Mouse (Mus musculus): ENCODE measurements around the gene Bbc3. TPM values are rescaled to one million over a fixed set of nuclear protein-coding genes. Genes with fewer than 3 reads are reported as not detected.

The Bbc3 gene
- total and polyA plus RNA-seq, 2 experiments from 2014 or later = 5.6 to 7.3 TPM

DNA sequence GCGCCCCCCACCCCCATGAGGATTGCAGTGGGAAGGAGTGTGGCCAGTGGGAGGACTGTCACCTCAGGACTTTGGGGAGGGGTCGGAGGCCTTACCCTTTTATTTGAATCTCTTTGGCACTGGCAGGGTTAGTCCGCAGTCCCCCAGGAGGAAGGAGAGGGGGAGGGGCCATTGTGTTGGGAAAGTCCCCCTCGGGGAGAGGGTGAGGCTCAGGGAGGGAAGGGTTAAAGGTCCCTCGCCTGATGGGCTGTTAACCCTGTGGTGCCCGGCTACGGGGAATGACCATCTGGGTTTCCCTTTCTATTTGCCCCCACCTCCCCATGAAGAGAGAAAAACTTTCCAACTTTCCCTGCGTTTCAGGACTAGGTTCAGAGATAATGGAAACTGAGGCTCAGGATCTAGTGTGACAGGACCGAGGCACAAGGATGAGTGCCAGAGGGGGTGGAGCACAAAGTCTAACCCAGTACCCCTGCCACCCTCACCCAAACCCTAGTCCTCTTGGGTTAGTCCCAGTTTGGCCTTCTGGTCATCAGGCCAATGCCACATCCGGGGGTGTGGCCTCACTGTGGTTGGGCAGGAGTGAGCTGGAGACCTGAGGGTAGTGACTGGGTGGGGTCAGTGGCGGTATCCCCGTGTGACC is 4.6 kb downstream of the Bbc3 start:
- peak overlapping the region; percentile 82 for H3K9ac ChIP-seq (replicated peaks; ENCODE audit: low read depth, low read length)
- TF ChIP-seq CTCF (IDR thresholded peaks at IDR 0.05; ENCODE audit: low read depth) (no peak), EP300 (IDR thresholded peaks at IDR 0.05; ENCODE audit: low read depth) (peak; percentile 33; the same call in 1 of the 2 replicates)
- H3K27me3 ChIP-seq (ENCODE audit: control insufficient read depth, insufficient read depth, low read length) = no peaks in the 10 kb centered on the region
- DNase-seq (ENCODE audit: low spot score) = peak; percentile 82
- H3K9me3 ChIP-seq (replicated peaks; ENCODE audit: control insufficient read depth, low read length) = no peaks in the 10 kb centered on the region
- H3K36me3 ChIP-seq (replicated peaks; ENCODE audit: control insufficient read depth, insufficient read depth, low read length) = peaks cover 11% of the 10 kb centered on the region
- ATAC-seq (ENCODE audit: insufficient read depth, low read depth) = peak; percentile 40
- peak overlapping the region; percentile 99 for H3K27ac ChIP-seq (ENCODE audit: low read depth)
- peak overlapping the region; percentile 82 for H3K4me2 ChIP-seq (ENCODE audit: low read depth, low read length)
- WGBS = under 1% methylated on average over 12 of the region's 12 CpGs
- peaks cover 7% of the 10 kb centered on the region; the same call in 1 of the 2 replicates for H3K4me1 ChIP-seq (ENCODE audit: control insufficient read depth, insufficient read depth)
- H3K4me3 ChIP-seq (ENCODE audit: low read depth, low read length) = peak overlapping the region; percentile 75

DNA sequence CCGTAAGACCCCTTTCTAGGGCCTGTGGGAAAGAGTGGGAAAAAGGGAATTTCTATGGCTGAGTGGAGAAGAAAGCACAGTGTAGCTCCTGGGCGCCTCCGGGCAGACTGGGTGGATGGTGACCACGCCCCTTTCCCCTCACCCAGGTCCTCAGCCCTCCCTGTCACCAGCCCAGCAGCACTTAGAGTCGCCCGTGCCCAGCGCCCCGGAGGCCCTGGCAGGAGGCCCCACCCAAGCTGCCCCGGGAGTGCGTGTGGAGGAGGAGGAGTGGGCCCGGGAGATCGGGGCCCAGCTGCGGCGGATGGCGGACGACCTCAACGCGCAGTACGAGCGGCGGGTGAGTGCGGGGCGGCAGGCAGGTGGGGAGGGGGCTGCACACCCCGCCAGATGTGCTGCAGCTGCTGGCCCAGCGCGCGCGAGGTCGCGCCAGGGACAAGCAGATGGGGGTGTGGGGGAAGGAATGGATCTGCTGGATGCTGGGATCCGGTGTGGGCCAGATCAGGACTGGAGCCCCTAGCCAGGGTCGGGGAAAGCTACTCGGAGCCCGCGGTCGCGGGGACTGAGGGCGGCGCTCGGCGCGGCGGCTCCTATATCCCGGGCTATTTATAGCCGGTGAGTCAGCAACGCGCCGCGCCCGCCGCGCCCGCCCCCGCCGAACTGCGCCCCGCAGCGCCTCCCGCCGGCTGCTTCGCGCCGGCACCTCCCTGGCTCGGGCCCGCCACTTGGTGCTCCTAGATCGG is 5.5 kb downstream of the Bbc3 start:
- H3K27me3 ChIP-seq (ENCODE audit: control insufficient read depth, insufficient read depth, low read length) = no peaks in the 10 kb centered on the region
- H3K27ac ChIP-seq (ENCODE audit: low read depth) = peak overlapping the region; percentile 99
- 2% methylated on average over 52 of the region's 66 CpGs for WGBS
- peak overlapping the region; percentile 75 for H3K9ac ChIP-seq (replicated peaks; ENCODE audit: low read depth, low read length)
- peak overlapping the region; percentile 75 for H3K4me3 ChIP-seq (ENCODE audit: low read depth, low read length)
- TF ChIP-seq EP300 (IDR thresholded peaks at IDR 0.05; ENCODE audit: low read depth) (peak; percentile 56), CTCF (IDR thresholded peaks at IDR 0.05; ENCODE audit: low read depth) (peak; percentile 25)
- DNase-seq (ENCODE audit: low spot score) (peak; percentile 88), ATAC-seq (ENCODE audit: insufficient read depth, low read depth) (peak; percentile 78)
- peaks cover 11% of the 10 kb centered on the region for H3K36me3 ChIP-seq (replicated peaks; ENCODE audit: control insufficient read depth, insufficient read depth, low read length)
- no peaks in the 10 kb centered on the region for H3K9me3 ChIP-seq (replicated peaks; ENCODE audit: control insufficient read depth, low read length)
- peaks cover 7% of the 10 kb centered on the region; the same call in 1 of the 2 replicates for H3K4me1 ChIP-seq (ENCODE audit: control insufficient read depth, insufficient read depth)
- peak overlapping the region; percentile 82 for H3K4me2 ChIP-seq (ENCODE audit: low read depth, low read length)

DNA sequence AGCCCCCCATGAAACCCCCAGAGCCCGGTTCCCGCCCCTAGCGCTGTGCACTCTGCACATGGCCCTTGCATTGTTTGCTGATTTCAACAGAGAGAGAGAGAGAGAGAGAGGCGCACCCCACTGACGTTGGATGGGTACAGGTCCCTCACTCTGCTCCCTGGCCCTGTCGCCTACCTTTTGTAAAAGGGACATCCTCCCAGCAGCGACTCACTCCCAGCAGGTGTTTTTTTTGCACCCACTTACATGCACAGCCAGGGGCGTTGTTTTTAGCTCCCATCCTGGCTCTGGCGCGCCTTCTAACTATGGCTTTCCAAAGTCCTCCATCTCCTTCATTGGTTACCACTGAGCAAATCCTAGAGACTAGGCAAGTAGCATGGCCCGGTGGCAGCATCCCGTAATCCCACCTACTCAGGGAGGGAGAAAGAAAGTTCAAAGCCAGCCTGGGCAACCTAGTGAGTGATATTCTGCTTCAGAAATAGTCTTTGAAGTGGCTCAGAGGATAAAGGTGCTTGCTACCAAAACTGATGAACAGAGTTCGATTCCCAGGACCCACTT is 6.1 kb downstream of the Bbc3 start:
- Histone ChIP-seq H3K9ac (replicated peaks; ENCODE audit: low read depth, low read length) (peak overlapping the region; percentile 45), H3K4me2 (ENCODE audit: low read depth, low read length) (peak overlapping the region; percentile 82), H3K27me3 (ENCODE audit: control insufficient read depth, insufficient read depth, low read length) (no peaks in the 10 kb centered on the region), H3K27ac (ENCODE audit: low read depth) (peak overlapping the region; percentile 99), H3K36me3 (replicated peaks; ENCODE audit: control insufficient read depth, insufficient read depth, low read length) (peaks cover 11% of the 10 kb centered on the region), H3K4me3 (ENCODE audit: low read depth, low read length) (peak overlapping the region; percentile 75), H3K9me3 (replicated peaks; ENCODE audit: control insufficient read depth, low read length) (no peaks in the 10 kb centered on the region), H3K4me1 (ENCODE audit: control insufficient read depth, insufficient read depth) (peaks cover 7% of the 10 kb centered on the region; the same call in 1 of the 2 replicates)
- WGBS = 11% methylated on average over 13 of the region's 13 CpGs
- ATAC-seq (ENCODE audit: insufficient read depth, low read depth) (no peak), DNase-seq (ENCODE audit: low spot score) (no peak)
- TF ChIP-seq EP300 (IDR thresholded peaks at IDR 0.05; ENCODE audit: low read depth) (no peak), CTCF (IDR thresholded peaks at IDR 0.05; ENCODE audit: low read depth) (no peak)

DNA sequence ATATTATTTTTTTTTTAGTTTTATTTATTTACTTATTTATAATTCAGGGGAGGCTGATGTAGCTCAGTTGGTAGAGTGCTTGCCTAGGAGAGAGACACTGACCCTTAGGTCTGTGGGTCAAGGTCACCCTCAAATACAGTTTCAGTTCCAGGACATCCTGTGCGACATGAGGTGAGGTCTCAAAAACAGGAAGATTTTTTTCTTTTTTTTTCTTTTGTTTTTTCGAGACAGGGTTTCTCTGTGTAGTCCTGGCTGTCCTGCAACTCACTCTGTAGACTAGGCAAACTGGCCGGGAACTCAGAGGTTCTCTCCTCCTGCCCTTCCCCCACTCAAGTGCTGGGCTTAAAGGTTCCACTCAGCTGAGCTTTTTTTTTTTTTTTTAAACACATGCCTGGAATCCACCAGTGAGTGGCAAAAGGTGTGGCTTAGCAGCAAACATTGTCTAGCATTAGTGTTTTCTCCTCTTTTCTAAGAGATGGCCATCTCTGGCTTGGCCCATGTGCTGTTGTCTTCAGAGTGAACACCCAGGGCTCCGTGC is 7.1 kb downstream of the Bbc3 start:
- peaks cover 11% of the 10 kb centered on the region for H3K36me3 ChIP-seq (replicated peaks; ENCODE audit: control insufficient read depth, insufficient read depth, low read length)
- DNase-seq (ENCODE audit: low spot score) (no peak), ATAC-seq (ENCODE audit: insufficient read depth, low read depth) (no peak)
- H3K27me3 ChIP-seq (ENCODE audit: control insufficient read depth, insufficient read depth, low read length) = no peaks in the 10 kb centered on the region
- H3K4me1 ChIP-seq (ENCODE audit: control insufficient read depth, insufficient read depth) = peaks cover 4% of the 10 kb centered on the region; the same call in 1 of the 2 replicates
- no peak overlapping the region for H3K4me3 ChIP-seq (ENCODE audit: low read depth, low read length)
- no peak overlapping the region for H3K27ac ChIP-seq (ENCODE audit: low read depth)
- no peak for TF ChIP-seq CTCF (IDR thresholded peaks at IDR 0.05; ENCODE audit: low read depth)
- no peak for TF ChIP-seq EP300 (IDR thresholded peaks at IDR 0.05; ENCODE audit: low read depth)
- no peak overlapping the region for H3K9ac ChIP-seq (replicated peaks; ENCODE audit: low read depth, low read length)
- 57% methylated on average over 4 of the region's 4 CpGs for WGBS
- H3K9me3 ChIP-seq (replicated peaks; ENCODE audit: control insufficient read depth, low read length) = no peaks in the 10 kb centered on the region
- no peak overlapping the region for H3K4me2 ChIP-seq (ENCODE audit: low read depth, low read length)

DNA sequence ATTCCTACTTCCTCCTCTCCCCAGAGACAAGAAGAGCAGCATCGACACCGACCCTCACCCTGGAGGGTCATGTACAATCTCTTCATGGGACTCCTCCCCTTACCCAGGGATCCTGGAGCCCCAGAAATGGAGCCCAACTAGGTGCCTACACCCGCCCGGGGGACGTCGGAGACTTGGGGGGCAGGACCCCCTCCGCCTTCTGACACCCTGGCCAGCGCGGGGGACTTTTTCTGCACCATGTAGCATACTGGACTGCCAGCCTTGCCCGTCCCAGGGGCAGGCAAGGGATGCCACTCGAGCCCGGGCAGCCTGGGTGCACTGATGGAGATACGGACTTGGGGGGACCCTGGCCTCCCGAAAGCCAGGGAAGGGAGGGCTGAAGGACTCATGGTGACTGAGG is 8.9 kb downstream of the Bbc3 start:
- peaks cover 4% of the 10 kb centered on the region; the same call in 1 of the 2 replicates for H3K4me1 ChIP-seq (ENCODE audit: control insufficient read depth, insufficient read depth)
- WGBS = 74% methylated on average over 14 of the region's 14 CpGs
- H3K9ac ChIP-seq (replicated peaks; ENCODE audit: low read depth, low read length) = no peak overlapping the region
- peaks cover 11% of the 10 kb centered on the region for H3K36me3 ChIP-seq (replicated peaks; ENCODE audit: control insufficient read depth, insufficient read depth, low read length)
- H3K27me3 ChIP-seq (ENCODE audit: control insufficient read depth, insufficient read depth, low read length) = no peaks in the 10 kb centered on the region
- no peak for TF ChIP-seq CTCF (IDR thresholded peaks at IDR 0.05; ENCODE audit: low read depth)
- no peak for TF ChIP-seq EP300 (IDR thresholded peaks at IDR 0.05; ENCODE audit: low read depth)
- ATAC-seq (ENCODE audit: insufficient read depth, low read depth) (no peak), DNase-seq (ENCODE audit: low spot score) (no peak)
- no peak overlapping the region for H3K4me2 ChIP-seq (ENCODE audit: low read depth, low read length)
- no peak overlapping the region for H3K4me3 ChIP-seq (ENCODE audit: low read depth, low read length)
- no peaks in the 10 kb centered on the region for H3K9me3 ChIP-seq (replicated peaks; ENCODE audit: control insufficient read depth, low read length)
- H3K27ac ChIP-seq (ENCODE audit: low read depth) = no peak overlapping the region

All from heart, postnatal 0 days (tissue).